Mouse (Mus musculus) neural tube, embryonic 13.5 days (tissue): ENCODE results near the gene Il12b. TPM values are rescaled to one million over a fixed set of nuclear protein-coding genes. Genes with fewer than 3 reads are reported as not detected.

Source experiments
- ATAC-seq: fragments of 200-750 bp; cut with Nextera tagmentation; 2 replicates; pipeline ENCODE4 v1.8.0; 2017; ENCODE audit warnings: low read depth, mild to moderate bottlenecking, moderate TSS enrichment, moderate library complexity
- H3K27ac ChIP-seq: fragments of 300-500 bp; sonication (generic); replicated peaks from 2 replicates; pipeline ENCODE4 v1.5.1; 2015; ENCODE audit warnings: moderate library complexity, mild to moderate bottlenecking, inconsistent platforms
- H3K27me3 ChIP-seq: fragments of 300-500 bp; sonication (generic); 2 replicates; pipeline ENCODE4 v1.6.1; 2015; ENCODE audit warnings: mild to moderate bottlenecking, inconsistent platforms
- H3K36me3 ChIP-seq: fragments of 300-500 bp; sonication (generic); 2 replicates; pipeline ENCODE4 v1.6.1; 2015; ENCODE audit warnings: mild to moderate bottlenecking, inconsistent platforms
- H3K4me1 ChIP-seq: fragments of 300-500 bp; sonication (generic); replicated peaks from 2 replicates; pipeline ENCODE4 v1.6.1; 2015; ENCODE audit warnings: inconsistent platforms
- H3K4me2 ChIP-seq: fragments of 300-500 bp; sonication (generic); 2 replicates; pipeline ENCODE4 v1.6.1; 2015; ENCODE audit warnings: inconsistent platforms, mild to moderate bottlenecking, moderate library complexity
- H3K4me3 ChIP-seq: fragments of 300-500 bp; sonication (generic); 2 replicates; pipeline ENCODE4 v1.5.1; 2015; ENCODE audit warnings: mild to moderate bottlenecking, inconsistent platforms
- H3K9ac ChIP-seq: fragments of 300-500 bp; sonication (generic); 2 replicates; pipeline ENCODE4 v1.6.1; 2015; ENCODE audit warnings: moderate library complexity, mild to moderate bottlenecking, inconsistent platforms
- H3K9me3 ChIP-seq: fragments of 300-500 bp; sonication (generic); 2 replicates; pipeline ENCODE4 v1.6.1; 2016; ENCODE audit warnings: inconsistent platforms
- WGBS: fragments of 180-500 bp; shearing (Covaris S2); methylation state at CpG from one replicate; pipeline ENCODE4 v1.1.7; 2015; 5-methylcytosine and 5-hydroxymethylcytosine counted together
- polyA plus RNA-seq: library from polyadenylated mRNA; unstranded; fragments of >200 nt; fragmentation: Nextera tagmentation; extraction: Ambion mirVana; gene quantifications from 2 replicates; pipeline ENCODE4 v1.2.1, GENCODE M21; 2015

Gene Il12b
- polyA plus RNA-seq, 1 experiment from 2014 or later: not detected

DNA sequence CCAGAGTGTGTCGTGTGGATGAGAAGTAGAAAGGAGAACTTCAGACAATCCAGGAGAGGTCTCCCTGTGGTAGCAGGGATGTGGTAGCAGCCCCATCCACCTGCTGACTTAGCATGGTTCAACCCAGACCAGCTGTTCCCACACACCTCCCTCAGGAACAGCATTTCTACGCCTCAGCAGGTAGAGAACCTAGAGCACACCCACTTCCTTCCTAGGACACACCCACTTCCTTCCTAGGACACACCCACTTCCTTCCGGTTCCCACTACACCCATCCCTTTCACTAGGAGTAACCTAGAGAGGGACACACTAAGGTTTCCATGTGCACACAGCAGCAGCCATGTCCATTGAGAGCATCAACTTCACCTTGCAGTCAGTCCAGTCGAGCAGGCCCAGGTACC is 4.5 kb upstream of the Il12b start:
- Histone ChIP-seq H3K4me2 (no peak overlapping the region), H3K27me3 (no peaks in the 10 kb centered on the region), H3K4me1 (peaks cover 7% of the 10 kb centered on the region; the same call in 1 of the 2 replicates), H3K9me3 (no peaks in the 10 kb centered on the region), H3K9ac (no peak overlapping the region), H3K27ac (no peak overlapping the region), H3K4me3 (no peak overlapping the region), H3K36me3 (no peaks in the 10 kb centered on the region)
- no peak for ATAC-seq
- 91% methylated on average over 4 of the region's 4 CpGs for WGBS

GRCm38 (mm10) chr11:44397551-44397950 is 2.3 kb upstream of the Il12b start:
- no peak overlapping the region for H3K4me2 ChIP-seq
- no peak overlapping the region for H3K9ac ChIP-seq
- no peaks in the 10 kb centered on the region for H3K9me3 ChIP-seq
- WGBS: 84% methylated on average over 3 of the region's 3 CpGs
- H3K4me1 ChIP-seq: peaks cover 21% of the 10 kb centered on the region
- no peak overlapping the region for H3K4me3 ChIP-seq
- no peaks in the 10 kb centered on the region for H3K36me3 ChIP-seq
- no peaks in the 10 kb centered on the region for H3K27me3 ChIP-seq
- no peak overlapping the region for H3K27ac ChIP-seq
- ATAC-seq: no peak

- Histone ChIP-seq H3K9me3 (no peaks in the 10 kb centered on the region), H3K36me3 (no peaks in the 10 kb centered on the region), H3K4me2 (peak overlapping the region; percentile 66), H3K4me3 (no peak overlapping the region), H3K27me3 (no peaks in the 10 kb centered on the region), H3K9ac (no peak overlapping the region), H3K27ac (no peak overlapping the region), H3K4me1 (peaks cover 21% of the 10 kb centered on the region)
- no peak for ATAC-seq
- 68% methylated on average over 6 of the region's 6 CpGs for WGBS
Observed at GRCm38 (mm10) chr11:44398356-44398755, 1.5 kb upstream of the Il12b start.

DNA sequence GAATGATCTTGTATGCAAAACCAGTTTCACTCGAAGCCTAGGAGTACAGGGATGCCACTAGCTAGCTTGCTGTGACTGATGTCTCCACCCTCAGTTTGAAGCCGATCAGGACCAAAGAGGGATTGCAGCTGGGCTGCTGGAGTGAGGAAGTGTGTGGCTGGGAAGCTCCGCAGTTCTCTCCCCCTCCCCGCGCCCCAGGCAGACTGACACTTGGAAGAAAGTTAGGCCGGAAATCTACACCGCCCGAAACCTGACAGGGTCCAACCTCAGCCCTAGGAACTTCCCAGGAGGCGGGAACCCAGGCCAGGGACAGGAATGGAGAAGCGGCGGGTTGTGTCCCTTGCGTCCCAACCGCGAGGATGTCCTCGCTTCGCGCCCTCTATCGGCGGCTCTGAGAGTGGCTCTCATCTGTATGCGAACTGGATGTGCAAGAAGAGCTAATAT is 1.1 kb upstream of the Il12b start:
- Histone ChIP-seq H3K4me1 (peaks cover 21% of the 10 kb centered on the region), H3K9ac (peak overlapping the region; percentile 61), H3K9me3 (no peaks in the 10 kb centered on the region), H3K4me3 (peak overlapping the region; percentile 38), H3K36me3 (no peaks in the 10 kb centered on the region), H3K27ac (no peak overlapping the region), H3K4me2 (peak overlapping the region; percentile 66), H3K27me3 (no peaks in the 10 kb centered on the region)
- peak; percentile 80 for ATAC-seq
- WGBS: 2% methylated on average over 20 of the region's 20 CpGs

DNA sequence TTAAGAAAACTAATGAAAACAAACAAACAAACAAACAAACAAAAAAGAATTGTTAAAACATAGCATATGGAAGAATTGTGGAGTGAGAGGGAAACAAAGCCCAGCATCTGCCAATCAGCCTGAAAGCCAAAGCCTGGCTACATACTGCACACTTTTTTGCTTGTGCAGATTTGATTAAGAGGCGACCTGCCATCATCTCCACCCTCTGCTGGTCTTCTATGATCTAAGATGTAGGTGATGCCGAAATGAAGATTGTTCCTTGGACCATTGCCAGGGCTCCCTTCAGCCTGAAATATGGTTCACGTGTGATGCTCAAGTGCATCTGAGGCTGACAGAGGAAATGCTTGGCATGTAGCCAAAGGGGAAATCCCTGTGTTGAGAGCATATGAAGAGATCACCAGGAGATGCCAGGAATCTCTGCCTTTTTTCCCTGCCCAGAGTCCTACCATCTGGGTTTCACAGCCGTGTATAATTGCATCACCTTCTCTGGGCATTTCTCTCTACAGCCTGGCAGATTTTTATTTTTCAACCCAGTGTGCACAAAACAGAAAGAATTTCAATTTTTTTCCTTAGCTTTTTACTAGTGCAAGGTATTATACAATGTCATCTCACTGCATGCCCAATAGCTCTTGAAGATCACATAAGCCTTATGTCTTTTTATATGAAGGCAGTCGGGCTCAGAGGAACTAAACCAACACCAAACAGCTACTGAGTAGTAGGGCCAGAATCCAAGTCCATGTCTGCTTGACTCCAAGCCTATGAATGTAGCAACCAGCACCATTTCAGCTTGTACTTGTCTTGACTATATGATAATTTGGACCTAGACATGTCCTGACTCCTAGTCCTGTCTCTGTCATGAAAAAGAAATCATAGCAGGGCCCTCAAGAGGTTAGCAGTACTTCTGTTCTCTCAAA is 2.0 kb downstream of the Il12b start:
- Histone ChIP-seq H3K9ac (no peak overlapping the region), H3K4me1 (peaks cover 21% of the 10 kb centered on the region), H3K27me3 (no peaks in the 10 kb centered on the region), H3K27ac (peak overlapping the region; percentile 18; the same call in 1 of the 2 replicates), H3K4me2 (no peak overlapping the region), H3K4me3 (no peak overlapping the region), H3K36me3 (no peaks in the 10 kb centered on the region), H3K9me3 (no peaks in the 10 kb centered on the region)
- peak; percentile 68 for ATAC-seq
- WGBS: 54% methylated on average over 5 of the region's 5 CpGs

DNA sequence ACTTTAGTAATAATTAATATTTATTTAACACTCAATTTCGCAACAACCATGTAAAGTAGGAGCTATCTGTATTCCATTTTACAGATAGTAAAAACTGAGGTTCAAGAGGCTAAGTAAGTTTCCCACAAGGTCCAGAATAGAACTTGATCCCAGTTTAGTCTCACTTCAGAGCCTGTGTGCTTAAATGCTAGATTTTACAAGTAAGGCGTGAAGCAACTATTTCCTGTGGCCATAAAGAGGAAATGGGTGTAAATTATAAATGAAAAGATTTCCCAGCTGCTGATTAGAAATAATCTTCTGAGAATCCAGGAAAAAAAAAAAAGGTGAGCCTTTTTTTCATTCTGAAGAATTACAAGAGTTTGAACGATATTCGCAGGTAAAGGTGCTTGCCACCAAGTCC is 5.2 kb downstream of the Il12b start:
- Histone ChIP-seq H3K27me3 (no peaks in the 10 kb centered on the region), H3K4me3 (no peak overlapping the region), H3K27ac (no peak overlapping the region), H3K36me3 (no peaks in the 10 kb centered on the region), H3K4me1 (peaks cover 21% of the 10 kb centered on the region), H3K9ac (no peak overlapping the region), H3K9me3 (no peaks in the 10 kb centered on the region), H3K4me2 (no peak overlapping the region)
- 94% methylated on average over 4 of the region's 4 CpGs for WGBS
- ATAC-seq: no peak

DNA sequence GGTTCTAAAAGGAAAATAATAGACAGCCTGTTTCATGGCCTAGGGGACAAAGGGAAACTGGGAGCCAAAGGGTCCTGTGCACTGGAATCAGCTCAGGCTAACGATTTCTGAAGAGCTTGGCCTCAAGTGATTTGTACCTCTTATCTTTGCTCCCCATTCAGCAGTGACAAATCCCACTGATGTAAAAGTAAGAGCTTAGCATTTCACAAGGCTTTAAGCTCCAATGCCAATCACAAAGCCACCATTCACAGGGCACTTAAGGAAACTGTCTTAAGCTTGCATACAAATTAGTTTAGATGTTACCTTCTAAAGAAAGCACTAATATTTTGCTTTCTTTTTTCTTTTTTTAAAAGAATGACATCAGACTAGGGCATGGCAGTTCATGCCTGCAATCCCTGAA is 6.1 kb downstream of the Il12b start:
- Histone ChIP-seq H3K27me3 (no peaks in the 10 kb centered on the region), H3K4me3 (no peak overlapping the region), H3K27ac (no peak overlapping the region), H3K36me3 (no peaks in the 10 kb centered on the region), H3K9me3 (no peaks in the 10 kb centered on the region), H3K9ac (no peak overlapping the region), H3K4me2 (no peak overlapping the region), H3K4me1 (peaks cover 21% of the 10 kb centered on the region)
- ATAC-seq: no peak
- WGBS: 21% methylated on average over 1 of the region's 1 CpGs

DNA sequence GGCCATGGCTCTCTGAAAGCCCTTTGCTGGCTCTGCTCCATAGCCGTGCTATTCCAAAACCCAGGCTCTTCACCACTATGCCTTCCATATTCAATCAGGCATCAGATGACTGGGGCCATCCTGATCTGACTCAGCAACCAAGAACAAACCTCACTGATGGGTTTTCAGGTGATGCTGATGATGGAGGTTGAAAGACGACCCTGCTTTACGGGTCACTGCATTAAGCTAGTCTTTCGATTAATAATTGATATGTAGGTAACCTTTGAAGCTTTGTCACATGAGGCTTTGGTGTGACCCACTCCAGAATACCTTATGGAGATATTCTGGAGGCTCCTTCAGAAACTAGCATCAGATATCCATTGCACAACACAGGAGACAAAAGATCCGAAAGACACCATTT is 6.6 kb downstream of the Il12b start:
- Histone ChIP-seq H3K9me3 (no peaks in the 10 kb centered on the region), H3K27me3 (no peaks in the 10 kb centered on the region), H3K36me3 (no peaks in the 10 kb centered on the region), H3K4me2 (no peak overlapping the region), H3K4me1 (peaks cover 17% of the 10 kb centered on the region), H3K27ac (no peak overlapping the region), H3K4me3 (no peak overlapping the region), H3K9ac (no peak overlapping the region)
- no peak for ATAC-seq
- 79% methylated on average over 5 of the region's 5 CpGs for WGBS

- Histone ChIP-seq H3K9ac (no peak overlapping the region), H3K27ac (no peak overlapping the region), H3K9me3 (no peaks in the 10 kb centered on the region), H3K4me3 (no peak overlapping the region), H3K4me2 (no peak overlapping the region), H3K36me3 (no peaks in the 10 kb centered on the region), H3K27me3 (no peaks in the 10 kb centered on the region), H3K4me1 (peaks cover 7% of the 10 kb centered on the region; the same call in 1 of the 2 replicates)
- ATAC-seq: no peak
- 19% methylated on average over 5 of the region's 5 CpGs for WGBS
Observed at GRCm38 (mm10) chr11:44408626-44409025, 8.8 kb downstream of the Il12b start.

DNA sequence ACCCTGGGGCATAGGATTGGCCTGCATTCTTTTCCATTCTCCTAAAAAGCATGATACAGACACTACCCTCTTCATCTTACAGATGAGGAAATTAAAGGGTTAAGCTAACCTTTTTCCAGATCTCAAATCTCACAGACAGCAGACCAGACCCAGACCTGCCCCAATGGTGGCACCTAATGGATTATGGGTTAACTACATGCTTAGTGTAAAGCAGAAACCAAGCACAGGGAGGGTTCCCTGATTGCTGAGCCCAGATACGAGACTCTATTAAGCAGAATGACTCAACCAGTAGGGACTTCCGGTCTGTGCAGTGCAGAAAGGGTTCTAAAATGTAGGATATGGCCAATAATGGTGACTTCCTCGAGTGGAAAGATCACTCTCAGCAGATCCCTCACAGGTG is 10.6 kb downstream of the Il12b start:
- no peaks in the 10 kb centered on the region for H3K36me3 ChIP-seq
- H3K9me3 ChIP-seq: no peaks in the 10 kb centered on the region
- peaks cover 7% of the 10 kb centered on the region; the same call in 1 of the 2 replicates for H3K4me1 ChIP-seq
- no peak overlapping the region for H3K9ac ChIP-seq
- H3K27me3 ChIP-seq: no peaks in the 10 kb centered on the region
- H3K27ac ChIP-seq: no peak overlapping the region
- no peak overlapping the region for H3K4me3 ChIP-seq
- H3K4me2 ChIP-seq: no peak overlapping the region
- ATAC-seq: no peak
- 67% methylated on average over 3 of the region's 3 CpGs for WGBS

DNA sequence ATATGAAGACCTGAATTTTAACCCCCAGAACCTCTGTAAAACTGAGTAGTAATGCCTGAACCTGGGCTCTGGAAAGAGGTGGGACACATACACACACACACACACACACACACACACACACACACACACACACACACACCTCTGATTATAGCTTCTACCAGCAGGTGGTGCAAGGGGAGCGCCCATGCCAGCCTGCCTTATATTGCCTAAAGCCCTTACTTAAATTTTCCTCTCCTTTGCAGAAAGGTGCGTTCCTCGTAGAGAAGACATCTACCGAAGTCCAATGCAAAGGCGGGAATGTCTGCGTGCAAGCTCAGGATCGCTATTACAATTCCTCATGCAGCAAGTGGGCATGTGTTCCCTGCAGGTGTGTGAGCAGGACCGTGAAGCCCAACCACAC is 12.4 kb downstream of the Il12b start:
- WGBS: 85% methylated on average over 8 of the region's 8 CpGs
- Histone ChIP-seq H3K36me3 (no peaks in the 10 kb centered on the region), H3K27me3 (no peaks in the 10 kb centered on the region), H3K4me1 (peaks cover 7% of the 10 kb centered on the region; the same call in 1 of the 2 replicates), H3K9ac (no peak overlapping the region), H3K9me3 (no peaks in the 10 kb centered on the region), H3K4me2 (no peak overlapping the region), H3K4me3 (no peak overlapping the region), H3K27ac (no peak overlapping the region)
- no peak for ATAC-seq

DNA sequence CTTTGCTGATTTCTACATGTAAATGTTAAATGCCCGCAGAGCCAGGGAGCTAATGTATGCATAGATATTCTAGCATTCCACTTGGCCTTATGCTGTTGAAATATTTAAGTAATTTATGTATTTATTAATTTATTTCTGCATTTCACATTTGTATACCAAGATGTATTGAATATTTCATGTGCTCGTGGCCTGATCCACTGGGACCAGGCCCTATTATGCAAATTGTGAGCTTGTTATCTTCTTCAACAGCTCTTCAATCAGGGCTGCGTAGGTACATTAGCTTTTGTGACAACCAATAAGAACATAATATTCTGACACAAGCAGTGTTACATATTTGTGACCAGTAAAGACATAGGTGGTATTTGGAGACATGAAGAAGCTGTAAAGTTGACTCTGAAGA is 13.5 kb downstream of the Il12b start:
- Histone ChIP-seq H3K27me3 (no peaks in the 10 kb centered on the region), H3K9ac (no peak overlapping the region), H3K36me3 (no peaks in the 10 kb centered on the region), H3K27ac (no peak overlapping the region), H3K4me2 (no peak overlapping the region), H3K9me3 (no peaks in the 10 kb centered on the region), H3K4me3 (no peak overlapping the region), H3K4me1 (peaks cover 7% of the 10 kb centered on the region; the same call in 1 of the 2 replicates)
- WGBS: 73% methylated on average over 3 of the region's 3 CpGs
- no peak for ATAC-seq

GRCm38 (mm10) chr11:44414605-44415004 is 14.7 kb downstream of the Il12b start:
- ATAC-seq: no peak
- no peak overlapping the region for H3K9ac ChIP-seq
- no peak overlapping the region for H3K4me2 ChIP-seq
- no peak overlapping the region for H3K27ac ChIP-seq
- no peaks in the 10 kb centered on the region for H3K4me1 ChIP-seq
- H3K36me3 ChIP-seq: no peaks in the 10 kb centered on the region
- 84% methylated on average over 3 of the region's 3 CpGs for WGBS
- H3K9me3 ChIP-seq: no peaks in the 10 kb centered on the region
- no peak overlapping the region for H3K4me3 ChIP-seq
- H3K27me3 ChIP-seq: no peaks in the 10 kb centered on the region
